Comparison of ENCODE assay signal across 8 mouse cellular contexts in genomic region chr12:69476631-69477091, GRCm38 (mm10).
A peak's percentile ranks its signal among the peaks of the same experiment; 100 is the strongest.
DNase-seq lines count a peak whose midpoint lies in the region; ATAC-seq and TF ChIP-seq lines count a peak whose summit lies in the region.

No protein-coding gene starts in this region.

- TF ChIP-seq CTCF in midbrain, postnatal 0 days (IDR thresholded peaks at IDR 0.05), result no peak

- no peaks in the 10 kb centered on the region for H3K36me3 ChIP-seq in embryonic facial prominence, embryonic 14.5 days (ENCODE audit: control insufficient read depth, insufficient read depth, low read length)
- H3K36me3 ChIP-seq in hindbrain, embryonic 16.5 days (ENCODE audit: control insufficient read depth, insufficient read depth, low read length), result no peaks in the 10 kb centered on the region
- H3K36me3 ChIP-seq in midbrain, postnatal 0 days (ENCODE audit: insufficient read depth, low read length), result no peaks in the 10 kb centered on the region

- H3K9ac ChIP-seq in embryonic facial prominence, embryonic 14.5 days (ENCODE audit: low read depth, low read length), result peak overlapping the region; percentile 52
- H3K9ac ChIP-seq in hindbrain, embryonic 16.5 days (ENCODE audit: low read depth, low read length), result peak overlapping the region; percentile 57
- peak overlapping the region; percentile 55; the same call in 1 of the 2 replicates for H3K9ac ChIP-seq in midbrain, postnatal 0 days (replicated peaks; ENCODE audit: low read length, poor library complexity, severe bottlenecking)

- peak overlapping the region; percentile 63 for H3K27ac ChIP-seq in embryonic facial prominence, embryonic 14.5 days (replicated peaks; ENCODE audit: low read depth, low read length)
- peak overlapping the region; percentile 66 for H3K27ac ChIP-seq in hindbrain, embryonic 16.5 days (ENCODE audit: low read depth, low read length)
- H3K27ac ChIP-seq in midbrain, postnatal 0 days (ENCODE audit: low read depth, low read length), result no peak overlapping the region

- H3K4me2 ChIP-seq in embryonic facial prominence, embryonic 14.5 days (ENCODE audit: low read depth, low read length), result peak overlapping the region; percentile 43
- peak overlapping the region; percentile 54 for H3K4me2 ChIP-seq in hindbrain, embryonic 16.5 days (ENCODE audit: low read length)
- H3K4me2 ChIP-seq in midbrain, postnatal 0 days (ENCODE audit: low read depth, low read length, poor library complexity, severe bottlenecking), result peak overlapping the region; percentile 45

- peak; percentile 18 for DNase-seq in CD4-positive, CD25-positive, alpha-beta regulatory T cell, adult 2 months (ENCODE audit: low read depth, low spot score)
- DNase-seq in 3134 (ENCODE audit: extremely low read depth, insufficient read length, low spot score), result peak; percentile 58
- no peak for DNase-seq in embryonic facial prominence, embryonic 14.5 days (ENCODE audit: low spot score)
- DNase-seq in midbrain, postnatal 0 days (ENCODE audit: low spot score), result peak; percentile 35
- no peak for DNase-seq in layer of hippocampus, adult 11-12 months (ENCODE audit: low spot score)
- DNase-seq in adrenal gland, postnatal 10 days, result no peak

- H3K4me3 ChIP-seq in embryonic facial prominence, embryonic 14.5 days (ENCODE audit: low read depth, low read length), result no peak overlapping the region
- H3K4me3 ChIP-seq in hindbrain, embryonic 16.5 days (ENCODE audit: low read length), result peak overlapping the region; percentile 22
- peak overlapping the region; percentile 20; the same call in 1 of the 2 replicates for H3K4me3 ChIP-seq in midbrain, postnatal 0 days (ENCODE audit: low read depth, low read length)

- ATAC-seq in CD4-positive, CD25-positive, alpha-beta regulatory T cell, adult 4 months, result no peak
- peak; percentile 6; the same call in 1 of the 2 replicates for ATAC-seq in embryonic facial prominence, embryonic 14.5 days (ENCODE audit: low read depth)
- peak; percentile 62 for ATAC-seq in hindbrain, embryonic 16.5 days
- ATAC-seq in midbrain, postnatal 0 days (ENCODE audit: low FRiP score), result no peak

- no peaks in the 10 kb centered on the region for H3K9me3 ChIP-seq in embryonic facial prominence, embryonic 14.5 days (ENCODE audit: control insufficient read depth, low read length)
- H3K9me3 ChIP-seq in hindbrain, embryonic 16.5 days (ENCODE audit: control insufficient read depth, low read length), result no peaks in the 10 kb centered on the region
- H3K9me3 ChIP-seq in midbrain, postnatal 0 days (ENCODE audit: low read length), result no peaks in the 10 kb centered on the region

- peaks cover 50% of the 10 kb centered on the region for H3K4me1 ChIP-seq in embryonic facial prominence, embryonic 14.5 days (ENCODE audit: control insufficient read depth, insufficient read depth, low read length)
- peaks cover 11% of the 10 kb centered on the region for H3K4me1 ChIP-seq in hindbrain, embryonic 16.5 days (ENCODE audit: control insufficient read depth, insufficient read depth, low read depth, low read length)
- H3K4me1 ChIP-seq in midbrain, postnatal 0 days (ENCODE audit: insufficient read depth, low read length), result peaks cover 11% of the 10 kb centered on the region; the same call in 1 of the 2 replicates

- 10% methylated on average over 17 of the region's 18 CpGs for WGBS in embryonic facial prominence, embryonic 14.5 days
- 6% methylated on average over 18 of the region's 18 CpGs for WGBS in hindbrain, embryonic 16.5 days
- WGBS in midbrain, postnatal 0 days, result 10% methylated on average over 18 of the region's 18 CpGs

- H3K27me3 ChIP-seq in embryonic facial prominence, embryonic 14.5 days (replicated peaks; ENCODE audit: control insufficient read depth, insufficient read depth, low read length), result no peaks in the 10 kb centered on the region
- H3K27me3 ChIP-seq in hindbrain, embryonic 16.5 days (replicated peaks; ENCODE audit: control insufficient read depth, insufficient read depth, low read length), result no peaks in the 10 kb centered on the region
- no peaks in the 10 kb centered on the region for H3K27me3 ChIP-seq in midbrain, postnatal 0 days (ENCODE audit: insufficient read depth, low read length)

Comparison
In these comparisons a context has a peak if more than half of its experiments do, and no peak if none do; other contexts are left out.
1. DNase-seq: peak in CD4-positive, CD25-positive, alpha-beta regulatory T cell, adult 2 months (single experiment), 3134 (single experiment) and midbrain, postnatal 0 days (single experiment); none in embryonic facial prominence, embryonic 14.5 days (single experiment), layer of hippocampus, adult 11-12 months (single experiment) and adrenal gland, postnatal 10 days (single experiment).
2. ATAC-seq: peak in embryonic facial prominence, embryonic 14.5 days (single experiment) and hindbrain, embryonic 16.5 days (single experiment); none in CD4-positive, CD25-positive, alpha-beta regulatory T cell, adult 4 months (single experiment) and midbrain, postnatal 0 days (single experiment).
3. Peak in every context shown above with its lines, with median percentiles within 50 percentile points of each other: H3K4me2 ChIP-seq and H3K9ac ChIP-seq.